Mouse (Mus musculus): Measurements from ENCODE around the gene Gm49510. TPM values are rescaled to one million over a fixed set of nuclear protein-coding genes. Genes with fewer than 3 reads are reported as not detected.

The Gm49510 gene
- polyA plus RNA-seq, 1 experiment from 2014 or later = 1.0 TPM

DNA sequence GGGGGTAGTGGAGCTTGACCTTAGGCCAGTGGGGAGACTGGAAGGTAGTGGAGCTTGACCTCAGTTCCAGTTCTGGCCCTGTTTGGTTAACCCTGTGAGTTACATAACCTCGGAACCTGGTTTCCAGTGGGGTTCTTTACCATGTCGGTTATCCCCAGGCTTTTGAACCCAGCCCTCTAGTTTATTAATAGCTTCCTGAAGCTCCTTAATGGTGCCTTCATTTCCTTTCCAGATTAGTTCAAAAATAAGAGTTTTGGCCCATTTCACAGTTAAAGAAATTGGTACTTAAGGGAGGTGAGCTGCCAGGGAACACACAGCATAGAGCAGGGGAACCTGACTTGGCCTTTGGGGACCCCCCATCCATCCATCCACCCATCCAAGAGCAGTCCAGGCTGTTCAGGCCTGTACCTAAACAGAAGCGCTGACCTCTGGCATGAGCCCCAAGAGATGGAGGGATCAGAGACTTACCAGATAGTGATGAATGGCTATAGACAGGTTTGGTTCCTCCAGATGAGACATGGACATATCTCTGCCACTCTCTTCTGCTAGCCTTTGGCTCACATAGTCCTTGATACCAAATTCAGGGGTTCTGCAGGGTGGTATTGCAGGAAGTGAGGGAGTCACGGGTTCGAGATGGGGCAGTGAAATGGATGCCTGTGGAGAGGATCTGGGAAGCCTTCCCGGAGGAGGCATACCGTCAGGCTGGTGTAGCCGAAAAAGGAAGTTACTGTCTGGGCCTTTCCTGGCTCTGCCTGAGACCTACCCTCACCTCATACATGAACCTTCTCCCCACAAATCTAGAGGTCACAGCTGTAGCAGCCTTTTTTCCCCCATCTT is 15.6 kb downstream of the Gm49510 start:
- ATAC-seq (ENCODE audit: insufficient number of reproducible peaks, low FRiP score, low TSS enrichment, low read depth) (no peak), DNase-seq (ENCODE audit: low spot score) (no peak)
- peaks cover 5% of the 10 kb centered on the region; the same call in 1 of the 2 replicates for H3K36me3 ChIP-seq (ENCODE audit: control insufficient read depth, insufficient read depth, low read length)
- no peaks in the 10 kb centered on the region for H3K27me3 ChIP-seq (ENCODE audit: control insufficient read depth, insufficient read depth, low read length)
- no peaks in the 10 kb centered on the region for H3K9me3 ChIP-seq (ENCODE audit: control insufficient read depth, low read length)
- H3K4me2 ChIP-seq (ENCODE audit: low read depth, severe bottlenecking) = peak overlapping the region; percentile 95
- H3K4me3 ChIP-seq (ENCODE audit: low read depth, low read length) = peak overlapping the region; percentile 85
- peak overlapping the region; percentile 86 for H3K9ac ChIP-seq (ENCODE audit: low read length)
- no peak overlapping the region for H3K27ac ChIP-seq (replicated peaks; ENCODE audit: low read depth, low read length)
- 52% methylated on average over 8 of the region's 8 CpGs for WGBS
- peaks cover 20% of the 10 kb centered on the region for H3K4me1 ChIP-seq (ENCODE audit: control insufficient read depth, insufficient read depth, low read length)

DNA sequence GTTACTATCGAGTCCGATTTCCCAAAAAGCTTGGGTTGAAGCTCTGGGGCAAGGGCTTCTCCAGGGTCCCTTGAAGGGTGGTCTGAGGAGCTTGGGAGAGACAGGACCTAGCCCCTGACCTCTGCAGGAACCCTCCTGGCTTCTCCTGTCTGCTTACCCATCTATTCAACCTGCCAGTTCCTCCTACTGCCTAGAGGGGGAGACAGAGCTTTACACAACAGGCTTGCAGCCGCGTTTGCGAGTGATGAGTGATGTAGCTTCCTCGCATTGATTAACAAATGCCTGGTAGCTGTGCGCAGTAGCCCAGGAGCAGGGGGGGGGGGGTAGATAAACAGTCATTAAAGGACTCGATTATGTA is 16.2 kb downstream of the Gm49510 start:
- Histone ChIP-seq H3K4me3 (ENCODE audit: low read depth, low read length) (peak overlapping the region; percentile 85), H3K4me2 (ENCODE audit: low read depth, severe bottlenecking) (peak overlapping the region; percentile 95), H3K27ac (replicated peaks; ENCODE audit: low read depth, low read length) (no peak overlapping the region), H3K9me3 (ENCODE audit: control insufficient read depth, low read length) (no peaks in the 10 kb centered on the region), H3K9ac (ENCODE audit: low read length) (no peak overlapping the region), H3K36me3 (ENCODE audit: control insufficient read depth, insufficient read depth, low read length) (peaks cover 3% of the 10 kb centered on the region; the same call in 1 of the 2 replicates), H3K27me3 (ENCODE audit: control insufficient read depth, insufficient read depth, low read length) (no peaks in the 10 kb centered on the region), H3K4me1 (ENCODE audit: control insufficient read depth, insufficient read depth, low read length) (peaks cover 20% of the 10 kb centered on the region)
- WGBS = 7% methylated on average over 8 of the region's 8 CpGs
- DNase-seq (ENCODE audit: low spot score) (peak; percentile 74), ATAC-seq (ENCODE audit: insufficient number of reproducible peaks, low FRiP score, low TSS enrichment, low read depth) (no peak)

DNA sequence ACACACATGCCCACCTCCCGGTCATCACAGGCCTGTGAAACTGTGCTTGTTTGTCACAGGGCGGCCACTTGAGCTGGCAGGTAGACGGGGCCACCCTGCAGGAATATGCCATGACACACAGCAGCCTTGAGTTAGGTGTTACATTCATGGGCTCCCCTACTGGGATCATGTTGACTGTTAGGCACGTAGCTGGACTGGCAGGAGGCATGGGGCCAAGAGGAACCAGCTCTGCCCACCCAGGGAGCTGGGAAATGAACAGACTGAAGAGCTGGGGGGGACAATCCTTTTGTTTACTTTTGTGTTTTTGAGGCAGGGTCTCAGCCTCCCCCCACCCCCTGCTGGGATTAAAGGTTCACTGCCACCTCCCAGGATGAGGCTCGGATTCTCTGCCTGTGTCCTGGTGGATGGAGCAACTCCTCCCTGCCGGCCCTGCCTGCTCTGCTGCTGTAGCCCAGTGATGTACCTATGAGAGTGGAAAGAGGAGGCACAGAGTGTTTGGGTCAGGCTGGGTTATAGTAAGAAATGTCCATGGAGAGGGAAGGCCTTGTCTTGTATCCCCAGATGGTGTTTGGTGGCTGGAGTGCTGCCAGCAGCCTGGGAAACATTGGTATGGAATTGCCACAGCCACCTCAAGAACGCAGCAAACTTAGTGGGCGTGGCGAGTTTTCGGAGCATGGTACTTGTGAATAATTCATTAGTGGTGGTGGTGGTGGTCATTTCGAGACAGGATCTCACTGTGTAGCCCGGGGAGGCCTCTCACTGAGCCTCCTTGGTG is 16.8 kb downstream of the Gm49510 start:
- Histone ChIP-seq H3K9ac (ENCODE audit: low read length) (peak overlapping the region; percentile 45; the same call in 1 of the 2 replicates), H3K9me3 (ENCODE audit: control insufficient read depth, low read length) (no peaks in the 10 kb centered on the region), H3K27ac (replicated peaks; ENCODE audit: low read depth, low read length) (no peak overlapping the region), H3K4me1 (ENCODE audit: control insufficient read depth, insufficient read depth, low read length) (peaks cover 20% of the 10 kb centered on the region), H3K27me3 (ENCODE audit: control insufficient read depth, insufficient read depth, low read length) (no peaks in the 10 kb centered on the region), H3K4me3 (ENCODE audit: low read depth, low read length) (peak overlapping the region; percentile 85), H3K4me2 (ENCODE audit: low read depth, severe bottlenecking) (peak overlapping the region; percentile 95), H3K36me3 (ENCODE audit: control insufficient read depth, insufficient read depth, low read length) (peaks cover 3% of the 10 kb centered on the region; the same call in 1 of the 2 replicates)
- ATAC-seq (ENCODE audit: insufficient number of reproducible peaks, low FRiP score, low TSS enrichment, low read depth) = no peak
- no peak for DNase-seq (ENCODE audit: low spot score)
- WGBS = 63% methylated on average over 12 of the region's 12 CpGs

DNA sequence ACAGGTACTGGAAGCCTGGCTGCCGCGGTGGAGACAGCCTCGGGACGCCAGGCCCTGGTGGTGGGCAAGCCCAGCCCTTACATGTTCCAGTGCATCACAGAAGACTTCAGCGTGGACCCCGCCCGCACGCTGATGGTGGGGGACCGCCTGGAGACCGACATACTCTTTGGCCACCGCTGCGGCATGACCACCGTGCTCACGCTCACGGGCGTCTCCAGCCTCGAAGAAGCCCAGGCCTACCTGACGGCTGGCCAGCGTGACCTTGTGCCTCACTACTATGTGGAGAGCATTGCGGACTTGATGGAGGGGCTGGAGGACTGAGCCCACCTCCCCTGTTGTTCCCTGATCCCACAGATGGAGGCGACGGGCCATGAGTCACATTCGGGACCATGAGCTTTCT is 18.7 kb downstream of the Gm49510 start:
- Histone ChIP-seq H3K9ac (ENCODE audit: low read length) (no peak overlapping the region), H3K27me3 (ENCODE audit: control insufficient read depth, insufficient read depth, low read length) (no peaks in the 10 kb centered on the region), H3K4me2 (ENCODE audit: low read depth, severe bottlenecking) (no peak overlapping the region), H3K9me3 (ENCODE audit: control insufficient read depth, low read length) (no peaks in the 10 kb centered on the region), H3K4me1 (ENCODE audit: control insufficient read depth, insufficient read depth, low read length) (peaks cover 17% of the 10 kb centered on the region), H3K27ac (replicated peaks; ENCODE audit: low read depth, low read length) (no peak overlapping the region), H3K4me3 (ENCODE audit: low read depth, low read length) (no peak overlapping the region), H3K36me3 (ENCODE audit: control insufficient read depth, insufficient read depth, low read length) (peaks cover 3% of the 10 kb centered on the region; the same call in 1 of the 2 replicates)
- 92% methylated on average over 23 of the region's 23 CpGs for WGBS
- DNase-seq (ENCODE audit: low spot score) (no peak), ATAC-seq (ENCODE audit: insufficient number of reproducible peaks, low FRiP score, low TSS enrichment, low read depth) (no peak)

DNA sequence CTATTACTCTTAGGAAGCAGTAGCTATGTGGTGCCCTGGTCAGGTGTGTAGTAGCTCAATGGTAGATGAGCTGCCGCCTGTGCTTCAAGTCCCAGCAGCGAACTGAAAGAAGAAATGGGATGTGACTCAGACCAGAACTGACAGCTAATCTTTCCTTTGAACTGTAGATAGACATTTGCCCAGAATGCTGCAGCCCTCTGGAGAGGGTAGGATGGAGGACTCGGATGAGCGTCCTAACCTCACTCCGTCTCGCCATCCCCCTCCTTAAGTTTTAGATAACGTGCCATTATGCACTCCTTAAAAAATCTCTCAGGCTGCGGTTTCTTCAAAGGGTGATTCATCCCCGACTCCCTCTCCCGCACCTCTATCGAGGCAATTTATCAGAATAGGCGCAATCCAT is 20.4 kb downstream of the Gm49510 start:
- Histone ChIP-seq H3K4me3 (ENCODE audit: low read depth, low read length) (no peak overlapping the region), H3K9ac (ENCODE audit: low read length) (no peak overlapping the region), H3K27ac (replicated peaks; ENCODE audit: low read depth, low read length) (no peak overlapping the region), H3K36me3 (ENCODE audit: control insufficient read depth, insufficient read depth, low read length) (peaks cover 3% of the 10 kb centered on the region; the same call in 1 of the 2 replicates), H3K27me3 (ENCODE audit: control insufficient read depth, insufficient read depth, low read length) (no peaks in the 10 kb centered on the region), H3K9me3 (ENCODE audit: control insufficient read depth, low read length) (no peaks in the 10 kb centered on the region), H3K4me2 (ENCODE audit: low read depth, severe bottlenecking) (no peak overlapping the region), H3K4me1 (ENCODE audit: control insufficient read depth, insufficient read depth, low read length) (peaks cover 18% of the 10 kb centered on the region)
- DNase-seq (ENCODE audit: low spot score) (no peak), ATAC-seq (ENCODE audit: insufficient number of reproducible peaks, low FRiP score, low TSS enrichment, low read depth) (no peak)
- 78% methylated on average over 12 of the region's 12 CpGs for WGBS

DNA sequence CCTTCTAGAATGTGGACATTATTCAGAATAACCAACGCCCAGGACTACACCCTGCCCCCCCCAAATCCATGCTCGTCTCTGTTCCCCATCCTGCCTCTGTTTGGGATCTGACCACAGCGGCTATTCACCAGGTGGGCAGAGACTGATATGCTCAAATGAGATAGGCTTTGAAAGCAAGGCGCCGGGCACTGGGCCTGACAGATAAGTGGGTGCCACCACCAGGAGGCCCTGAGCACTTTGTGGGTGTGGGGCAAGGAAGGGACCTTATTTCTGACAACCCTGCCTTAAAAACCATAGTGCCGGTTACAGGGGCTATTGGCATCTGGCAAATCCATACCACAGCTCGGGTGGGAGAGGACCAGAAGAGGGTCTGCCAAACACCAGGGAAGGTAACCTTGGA is 23.2 kb downstream of the Gm49510 start:
- Histone ChIP-seq H3K27me3 (ENCODE audit: control insufficient read depth, insufficient read depth, low read length) (no peaks in the 10 kb centered on the region), H3K4me3 (ENCODE audit: low read depth, low read length) (no peak overlapping the region), H3K9ac (ENCODE audit: low read length) (no peak overlapping the region), H3K27ac (replicated peaks; ENCODE audit: low read depth, low read length) (no peak overlapping the region), H3K9me3 (ENCODE audit: control insufficient read depth, low read length) (no peaks in the 10 kb centered on the region), H3K4me2 (ENCODE audit: low read depth, severe bottlenecking) (no peak overlapping the region), H3K36me3 (ENCODE audit: control insufficient read depth, insufficient read depth, low read length) (peaks cover 3% of the 10 kb centered on the region; the same call in 1 of the 2 replicates), H3K4me1 (ENCODE audit: control insufficient read depth, insufficient read depth, low read length) (peaks cover 18% of the 10 kb centered on the region)
- 90% methylated on average over 7 of the region's 7 CpGs for WGBS
- DNase-seq (ENCODE audit: low spot score) (no peak), ATAC-seq (ENCODE audit: insufficient number of reproducible peaks, low FRiP score, low TSS enrichment, low read depth) (no peak)

DNA sequence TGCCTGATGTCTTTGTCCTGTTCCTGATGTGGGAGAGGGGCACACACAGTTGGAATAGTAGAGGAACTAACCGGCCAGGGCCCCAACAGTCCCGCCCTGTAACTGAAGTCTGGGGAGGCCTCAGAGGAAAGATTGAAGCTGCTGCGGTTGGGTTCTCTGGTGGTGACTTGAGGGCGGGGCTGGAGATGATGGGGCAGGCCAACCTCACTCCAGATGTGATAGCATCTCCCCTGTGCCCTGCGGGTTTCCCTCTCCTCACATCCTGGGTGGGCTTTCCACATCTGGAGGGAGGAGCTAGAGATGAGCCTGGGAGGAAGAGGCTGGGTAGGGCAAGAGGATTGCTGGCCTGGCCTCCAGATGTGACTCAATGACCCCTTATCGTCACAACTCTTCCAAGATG is 24.1 kb downstream of the Gm49510 start:
- Histone ChIP-seq H3K9me3 (ENCODE audit: control insufficient read depth, low read length) (no peaks in the 10 kb centered on the region), H3K36me3 (ENCODE audit: control insufficient read depth, insufficient read depth, low read length) (no peaks in the 10 kb centered on the region), H3K4me1 (ENCODE audit: control insufficient read depth, insufficient read depth, low read length) (peaks cover 18% of the 10 kb centered on the region), H3K4me2 (ENCODE audit: low read depth, severe bottlenecking) (no peak overlapping the region), H3K9ac (ENCODE audit: low read length) (peak overlapping the region; percentile 5; the same call in 1 of the 2 replicates), H3K4me3 (ENCODE audit: low read depth, low read length) (no peak overlapping the region), H3K27me3 (ENCODE audit: control insufficient read depth, insufficient read depth, low read length) (no peaks in the 10 kb centered on the region), H3K27ac (replicated peaks; ENCODE audit: low read depth, low read length) (no peak overlapping the region)
- WGBS = 41% methylated on average over 6 of the region's 6 CpGs
- DNase-seq (ENCODE audit: low spot score) = no peak
- ATAC-seq (ENCODE audit: insufficient number of reproducible peaks, low FRiP score, low TSS enrichment, low read depth) = no peak

DNA sequence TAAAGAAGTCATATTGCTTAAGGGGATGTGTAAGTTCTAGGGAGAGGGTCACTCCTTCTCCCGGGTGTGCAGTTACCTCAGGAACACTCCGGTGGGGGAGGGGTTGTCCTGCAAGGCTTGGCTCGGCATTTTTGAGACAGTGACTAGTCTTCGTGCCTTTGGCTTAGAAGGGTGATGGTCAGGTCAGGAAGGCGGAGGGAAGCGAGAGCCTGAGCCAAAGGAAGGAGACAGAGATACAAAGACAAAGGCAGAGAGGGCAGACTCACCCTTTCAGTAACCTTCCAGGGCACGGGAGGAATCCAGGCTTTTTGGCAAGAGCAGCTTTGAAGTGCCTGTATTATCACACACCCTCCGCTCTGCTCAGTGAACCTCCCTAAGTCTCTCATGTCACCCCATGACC is 25.7 kb downstream of the Gm49510 start:
- H3K9ac ChIP-seq (ENCODE audit: low read length) = no peak overlapping the region
- H3K27ac ChIP-seq (replicated peaks; ENCODE audit: low read depth, low read length) = peak overlapping the region; percentile 83; the same call in 1 of the 2 replicates
- H3K4me3 ChIP-seq (ENCODE audit: low read depth, low read length) = no peak overlapping the region
- peaks cover 5% of the 10 kb centered on the region; the same call in 1 of the 2 replicates for H3K36me3 ChIP-seq (ENCODE audit: control insufficient read depth, insufficient read depth, low read length)
- H3K4me2 ChIP-seq (ENCODE audit: low read depth, severe bottlenecking) = no peak overlapping the region
- 53% methylated on average over 8 of the region's 8 CpGs for WGBS
- no peak for ATAC-seq (ENCODE audit: insufficient number of reproducible peaks, low FRiP score, low TSS enrichment, low read depth)
- no peaks in the 10 kb centered on the region for H3K9me3 ChIP-seq (ENCODE audit: control insufficient read depth, low read length)
- H3K4me1 ChIP-seq (ENCODE audit: control insufficient read depth, insufficient read depth, low read length) = peaks cover 18% of the 10 kb centered on the region
- no peak for DNase-seq (ENCODE audit: low spot score)
- no peaks in the 10 kb centered on the region for H3K27me3 ChIP-seq (ENCODE audit: control insufficient read depth, insufficient read depth, low read length)
